Mouse (Mus musculus): ENCODE data around the gene Olfr1148. TPM values are rescaled to one million over a fixed set of nuclear protein-coding genes. Genes with fewer than 3 reads are reported as not detected.

Gene Olfr1148
- not detected in 2 replicates for polyA plus RNA-seq (2014; fragmentation: Nextera tagmentation; extraction: Ambion mirVana)

DNA sequence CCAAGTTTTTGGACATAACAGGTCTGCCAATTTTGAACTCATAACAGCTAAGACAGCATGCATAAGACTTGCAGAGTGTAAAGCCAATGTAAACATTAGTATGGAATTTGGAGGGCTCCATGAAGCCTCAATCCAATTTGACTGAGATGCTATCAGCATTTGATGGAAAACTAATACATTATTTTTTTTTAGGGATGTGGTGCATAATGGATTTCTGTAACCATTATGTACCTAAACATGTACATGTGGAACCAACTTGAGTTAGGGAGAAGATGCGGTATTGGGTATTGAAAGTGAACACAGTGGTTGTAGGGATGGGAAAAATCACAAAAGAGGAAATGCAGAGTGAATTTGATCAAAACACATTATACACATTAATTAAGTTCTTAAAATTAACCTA, at the start of gene Olfr1148:
Gene Olfr1148 (plus strand): TSS at position 301 of the 400 bp plus-strand sequence.
- no peaks in the 10 kb centered on the region for H3K27me3 ChIP-seq (ENCODE audit: control insufficient read depth, insufficient read depth, low read length)
- no peak for ATAC-seq (replicated peaks; ENCODE audit: insufficient number of reproducible peaks, low FRiP score, low TSS enrichment)
- H3K4me1 ChIP-seq (ENCODE audit: control insufficient read depth, insufficient read depth, low read length): no peaks in the 10 kb centered on the region
- H3K9ac ChIP-seq (ENCODE audit: low read depth, low read length): no peak within 1 kb of the TSS
- WGBS (ENCODE audit: insufficient replicate concordance): 98% methylated on average over 1 of the region's 1 CpGs
- H3K4me3 ChIP-seq (ENCODE audit: low read depth, low read length): no peak within 1 kb of the TSS
- no peak within 1 kb of the TSS for H3K27ac ChIP-seq (ENCODE audit: low read depth, low read length)
- H3K4me2 ChIP-seq: no peak within 1 kb of the TSS
- H3K9me3 ChIP-seq (replicated peaks; ENCODE audit: control insufficient read depth, low read length): no peaks in the 10 kb centered on the region
- no peaks in the 10 kb centered on the region for H3K36me3 ChIP-seq (ENCODE audit: control insufficient read depth, insufficient read depth, low read length)

DNA sequence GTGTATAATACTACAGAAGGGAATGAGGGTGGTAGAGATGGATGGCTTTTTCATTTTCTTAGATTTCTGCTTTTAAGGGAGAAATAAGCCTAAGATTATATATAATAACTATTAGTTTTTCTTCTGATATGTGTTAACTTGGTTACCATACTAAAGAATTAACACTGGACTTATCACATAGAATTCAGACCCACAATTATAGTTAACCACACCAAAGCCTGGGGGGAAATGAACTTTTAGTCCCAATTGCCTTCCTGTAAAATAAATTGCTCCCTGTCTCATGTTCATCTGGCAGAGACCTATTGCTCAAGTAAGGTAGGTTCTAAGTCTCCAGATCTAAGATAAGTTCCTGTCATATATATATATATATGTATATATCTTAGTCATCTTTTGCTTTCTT, 30.0 kb upstream of the Olfr1148 start, which contains the start of gene Olfr1143:
Gene Olfr1143 (plus strand): TSS at position 301 of the 400 bp plus-strand sequence.
- Histone ChIP-seq H3K27ac (ENCODE audit: low read depth, low read length) (no peak within 1 kb of the TSS), H3K36me3 (ENCODE audit: control insufficient read depth, insufficient read depth, low read length) (no peaks in the 10 kb centered on the region), H3K4me1 (ENCODE audit: control insufficient read depth, insufficient read depth, low read length) (no peaks in the 10 kb centered on the region), H3K4me3 (ENCODE audit: low read depth, low read length) (no peak within 1 kb of the TSS), H3K9me3 (replicated peaks; ENCODE audit: control insufficient read depth, low read length) (no peaks in the 10 kb centered on the region), H3K9ac (ENCODE audit: low read depth, low read length) (no peak within 1 kb of the TSS), H3K4me2 (no peak within 1 kb of the TSS), H3K27me3 (ENCODE audit: control insufficient read depth, insufficient read depth, low read length) (no peaks in the 10 kb centered on the region)
- ATAC-seq (replicated peaks; ENCODE audit: insufficient number of reproducible peaks, low FRiP score, low TSS enrichment): no peak

DNA sequence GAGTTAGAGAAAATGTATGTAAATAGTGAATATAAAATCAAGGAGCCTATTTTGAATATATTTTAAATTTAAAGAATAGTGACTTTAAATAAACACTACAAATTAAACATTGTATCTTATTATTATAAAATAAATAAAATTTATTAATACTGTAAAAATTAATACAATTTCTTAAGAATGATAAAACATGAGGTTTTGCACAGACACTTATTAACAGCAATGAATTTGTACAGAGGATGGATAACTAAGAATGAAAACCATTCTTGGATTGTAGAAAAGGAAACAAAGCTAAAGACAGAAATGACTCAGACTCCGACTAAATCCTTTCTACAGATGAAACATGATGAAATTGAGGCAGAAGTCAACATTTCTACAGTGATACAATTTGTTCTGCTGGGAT, 20.8 kb upstream of the Olfr1148 start, which contains the start of gene Olfr1145:
Gene Olfr1145 (plus strand): TSS at position 301 of the 400 bp plus-strand sequence.
- no peak within 1 kb of the TSS for H3K4me2 ChIP-seq
- no peak within 1 kb of the TSS for H3K27ac ChIP-seq (ENCODE audit: low read depth, low read length)
- no peaks in the 10 kb centered on the region for H3K27me3 ChIP-seq (ENCODE audit: control insufficient read depth, insufficient read depth, low read length)
- no peak within 1 kb of the TSS for H3K4me3 ChIP-seq (ENCODE audit: low read depth, low read length)
- no peak for ATAC-seq (replicated peaks; ENCODE audit: insufficient number of reproducible peaks, low FRiP score, low TSS enrichment)
- 76% methylated on average over 1 of the region's 1 CpGs for WGBS (ENCODE audit: insufficient replicate concordance)
- H3K36me3 ChIP-seq (ENCODE audit: control insufficient read depth, insufficient read depth, low read length): no peaks in the 10 kb centered on the region
- no peaks in the 10 kb centered on the region for H3K4me1 ChIP-seq (ENCODE audit: control insufficient read depth, insufficient read depth, low read length)
- no peaks in the 10 kb centered on the region for H3K9me3 ChIP-seq (replicated peaks; ENCODE audit: control insufficient read depth, low read length)
- H3K9ac ChIP-seq (ENCODE audit: low read depth, low read length): no peak within 1 kb of the TSS

DNA sequence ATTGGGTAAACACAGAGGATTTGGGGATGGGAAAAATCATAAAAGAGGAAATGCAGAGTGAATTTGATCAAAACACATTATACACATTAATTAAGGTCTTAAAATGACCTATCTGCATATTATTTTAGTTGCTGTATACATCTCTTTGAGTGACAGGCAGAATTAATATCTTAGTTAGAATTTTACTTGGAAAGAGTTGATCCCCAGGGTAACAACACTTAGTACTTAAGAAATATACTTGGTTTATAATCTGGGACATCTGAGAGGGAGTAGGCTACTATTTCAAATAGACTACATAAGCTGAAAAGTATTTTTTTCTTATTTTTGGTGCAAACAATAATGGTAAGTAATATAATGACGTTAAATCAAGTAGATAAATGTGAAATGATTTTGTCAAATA, 13.4 kb downstream of the Olfr1148 start, which contains the start of gene Olfr1150-ps1:
Gene Olfr1150-ps1 (plus strand): TSS at position 301 of the 400 bp plus-strand sequence.
- H3K9me3 ChIP-seq (replicated peaks; ENCODE audit: control insufficient read depth, low read length): no peaks in the 10 kb centered on the region
- no peak for ATAC-seq (replicated peaks; ENCODE audit: insufficient number of reproducible peaks, low FRiP score, low TSS enrichment)
- WGBS (ENCODE audit: insufficient replicate concordance): 51% methylated on average over 1 of the region's 1 CpGs
- no peak within 1 kb of the TSS for H3K4me3 ChIP-seq (ENCODE audit: low read depth, low read length)
- H3K9ac ChIP-seq (ENCODE audit: low read depth, low read length): no peak within 1 kb of the TSS
- H3K27me3 ChIP-seq (ENCODE audit: control insufficient read depth, insufficient read depth, low read length): no peaks in the 10 kb centered on the region
- H3K4me1 ChIP-seq (ENCODE audit: control insufficient read depth, insufficient read depth, low read length): no peaks in the 10 kb centered on the region
- no peak within 1 kb of the TSS for H3K4me2 ChIP-seq
- H3K27ac ChIP-seq (ENCODE audit: low read depth, low read length): no peak within 1 kb of the TSS
- no peaks in the 10 kb centered on the region for H3K36me3 ChIP-seq (ENCODE audit: control insufficient read depth, insufficient read depth, low read length)

DNA sequence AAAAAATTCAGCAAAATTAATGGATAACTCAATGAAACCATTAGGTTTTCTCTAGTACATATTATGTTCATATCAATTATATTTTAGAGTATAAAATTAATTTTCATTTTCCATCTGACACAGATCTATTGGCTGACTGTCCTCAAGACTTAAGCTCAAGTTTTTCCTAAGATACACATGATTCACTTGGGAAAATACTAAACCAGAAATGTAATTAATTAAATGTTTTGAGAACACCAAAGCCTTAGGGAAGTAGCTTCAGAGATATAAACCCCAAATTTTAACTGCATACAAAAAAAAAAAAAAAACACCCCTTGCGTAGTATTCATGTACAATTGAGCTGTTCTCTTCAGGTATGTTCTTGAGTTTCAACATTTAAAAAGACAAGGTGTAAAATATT, 25.2 kb downstream of the Olfr1148 start, which contains the start of gene Olfr1151:
Gene Olfr1151 (plus strand): TSS at position 301 of the 400 bp plus-strand sequence.
- 76% methylated on average over 1 of the region's 1 CpGs for WGBS (ENCODE audit: insufficient replicate concordance)
- H3K4me2 ChIP-seq: no peak within 1 kb of the TSS
- no peaks in the 10 kb centered on the region for H3K9me3 ChIP-seq (replicated peaks; ENCODE audit: control insufficient read depth, low read length)
- ATAC-seq (replicated peaks; ENCODE audit: insufficient number of reproducible peaks, low FRiP score, low TSS enrichment): no peak
- H3K27ac ChIP-seq (ENCODE audit: low read depth, low read length): no peak within 1 kb of the TSS
- H3K4me1 ChIP-seq (ENCODE audit: control insufficient read depth, insufficient read depth, low read length): no peaks in the 10 kb centered on the region
- no peak within 1 kb of the TSS for H3K4me3 ChIP-seq (ENCODE audit: low read depth, low read length)
- no peak within 1 kb of the TSS for H3K9ac ChIP-seq (ENCODE audit: low read depth, low read length)
- no peaks in the 10 kb centered on the region for H3K27me3 ChIP-seq (ENCODE audit: control insufficient read depth, insufficient read depth, low read length)
- H3K36me3 ChIP-seq (ENCODE audit: control insufficient read depth, insufficient read depth, low read length): no peaks in the 10 kb centered on the region

DNA sequence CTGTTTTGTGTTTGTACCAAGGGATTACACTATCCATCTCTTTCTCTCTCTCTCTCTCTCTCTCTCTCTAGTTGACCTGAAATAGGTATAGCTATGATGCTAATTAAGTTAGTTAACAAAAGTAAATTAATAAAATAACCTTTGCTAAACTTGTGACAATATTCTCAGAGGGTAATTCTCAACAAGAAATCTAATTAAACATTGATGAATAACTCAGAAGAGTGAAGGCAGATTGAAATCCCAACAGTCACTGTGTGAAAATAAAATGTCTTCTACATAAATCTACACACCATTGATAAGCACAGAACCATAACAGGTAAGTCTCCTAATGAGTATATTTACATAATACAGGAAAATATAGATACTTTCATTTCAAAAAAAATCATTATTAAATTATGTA, 35.9 kb downstream of the Olfr1148 start, which contains the start of gene Olfr1152:
Gene Olfr1152 (plus strand): TSS at position 301 of the 400 bp plus-strand sequence.
- no peak within 1 kb of the TSS for H3K27ac ChIP-seq (ENCODE audit: low read depth, low read length)
- ATAC-seq (replicated peaks; ENCODE audit: insufficient number of reproducible peaks, low FRiP score, low TSS enrichment): no peak
- H3K36me3 ChIP-seq (ENCODE audit: control insufficient read depth, insufficient read depth, low read length): no peaks in the 10 kb centered on the region

More for the DNA sequence above, 35.9 kb downstream of the Olfr1148 start, which contains the start of gene Olfr1152:
- Histone ChIP-seq H3K9me3 (replicated peaks; ENCODE audit: control insufficient read depth, low read length) (no peaks in the 10 kb centered on the region), H3K4me1 (ENCODE audit: control insufficient read depth, insufficient read depth, low read length) (no peaks in the 10 kb centered on the region), H3K4me3 (ENCODE audit: low read depth, low read length) (no peak within 1 kb of the TSS), H3K4me2 (no peak within 1 kb of the TSS), H3K9ac (ENCODE audit: low read depth, low read length) (no peak within 1 kb of the TSS), H3K27me3 (ENCODE audit: control insufficient read depth, insufficient read depth, low read length) (no peaks in the 10 kb centered on the region)

Other genes starting within 250 kb of the Olfr1148 start
- not detected in 2 replicates for gene Olfr1130, start 224.3 kb upstream of the Olfr1148 start, polyA plus RNA-seq (2014; fragmentation: Nextera tagmentation; extraction: Ambion mirVana)
- not detected in 2 replicates for gene Olfr1131, start 203.4 kb upstream of the Olfr1148 start, polyA plus RNA-seq (2014; fragmentation: Nextera tagmentation; extraction: Ambion mirVana)
- gene Olfr1132, start 193.0 kb upstream of the Olfr1148 start, polyA plus RNA-seq (2014; fragmentation: Nextera tagmentation; extraction: Ambion mirVana): not detected in 2 replicates
- not detected in 2 replicates for gene Olfr1133, start 183.2 kb upstream of the Olfr1148 start, polyA plus RNA-seq (2014; fragmentation: Nextera tagmentation; extraction: Ambion mirVana)
- gene Olfr1134, start 172.1 kb upstream of the Olfr1148 start, polyA plus RNA-seq (2014; fragmentation: Nextera tagmentation; extraction: Ambion mirVana): not detected in 2 replicates
- not detected in 2 replicates for gene Olfr1135, start 156.9 kb upstream of the Olfr1148 start, polyA plus RNA-seq (2014; fragmentation: Nextera tagmentation; extraction: Ambion mirVana)
- not detected in 2 replicates for gene Olfr1136, start 136.6 kb upstream of the Olfr1148 start, polyA plus RNA-seq (2014; fragmentation: Nextera tagmentation; extraction: Ambion mirVana)
- not detected in 2 replicates for gene Olfr1137, start 117.4 kb upstream of the Olfr1148 start, polyA plus RNA-seq (2014; fragmentation: Nextera tagmentation; extraction: Ambion mirVana)
- not detected in 2 replicates for gene Olfr1138, start 90.6 kb upstream of the Olfr1148 start, polyA plus RNA-seq (2014; fragmentation: Nextera tagmentation; extraction: Ambion mirVana)
- not detected in 2 replicates for gene Olfr1140, start 86.8 kb upstream of the Olfr1148 start, polyA plus RNA-seq (2014; fragmentation: Nextera tagmentation; extraction: Ambion mirVana)
- gene Olfr1141, start 76.5 kb upstream of the Olfr1148 start, polyA plus RNA-seq (2014; fragmentation: Nextera tagmentation; extraction: Ambion mirVana): not detected in 2 replicates
- not detected in 2 replicates for gene Olfr152, start 51.0 kb upstream of the Olfr1148 start, polyA plus RNA-seq (2014; fragmentation: Nextera tagmentation; extraction: Ambion mirVana)
- gene Olfr1143, start 29.9 kb upstream of the Olfr1148 start, polyA plus RNA-seq (2014; fragmentation: Nextera tagmentation; extraction: Ambion mirVana): not detected in 2 replicates
- gene Olfr1145, start 20.7 kb upstream of the Olfr1148 start, polyA plus RNA-seq (2014; fragmentation: Nextera tagmentation; extraction: Ambion mirVana): not detected in 2 replicates
- gene Olfr1150-ps1, start 13.5 kb downstream of the Olfr1148 start, polyA plus RNA-seq (2014; fragmentation: Nextera tagmentation; extraction: Ambion mirVana): not detected in 2 replicates
- gene Olfr1151, start 25.3 kb downstream of the Olfr1148 start, polyA plus RNA-seq (2014; fragmentation: Nextera tagmentation; extraction: Ambion mirVana): not detected in 2 replicates
- gene Olfr1152, start 36.0 kb downstream of the Olfr1148 start, polyA plus RNA-seq (2014; fragmentation: Nextera tagmentation; extraction: Ambion mirVana): not detected in 2 replicates
- not detected in 2 replicates for gene Olfr1153, start 64.4 kb downstream of the Olfr1148 start, polyA plus RNA-seq (2014; fragmentation: Nextera tagmentation; extraction: Ambion mirVana)
- not detected in 2 replicates for gene Olfr1154, start 74.6 kb downstream of the Olfr1148 start, polyA plus RNA-seq (2014; fragmentation: Nextera tagmentation; extraction: Ambion mirVana)
- not detected in 2 replicates for gene Olfr1155, start 114.6 kb downstream of the Olfr1148 start, polyA plus RNA-seq (2014; fragmentation: Nextera tagmentation; extraction: Ambion mirVana)
- gene Olfr1156, start 122.6 kb downstream of the Olfr1148 start, polyA plus RNA-seq (2014; fragmentation: Nextera tagmentation; extraction: Ambion mirVana): not detected in 2 replicates
- not detected in 2 replicates for gene Olfr1157, start 137.8 kb downstream of the Olfr1148 start, polyA plus RNA-seq (2014; fragmentation: Nextera tagmentation; extraction: Ambion mirVana)
- not detected in 2 replicates for gene Olfr74, start 144.1 kb downstream of the Olfr1148 start, polyA plus RNA-seq (2014; fragmentation: Nextera tagmentation; extraction: Ambion mirVana)
- not detected in 2 replicates for gene Olfr1158, start 159.6 kb downstream of the Olfr1148 start, polyA plus RNA-seq (2014; fragmentation: Nextera tagmentation; extraction: Ambion mirVana)
- gene Olfr1160, start 177.7 kb downstream of the Olfr1148 start, polyA plus RNA-seq (2014; fragmentation: Nextera tagmentation; extraction: Ambion mirVana): not detected in 2 replicates
- not detected in 2 replicates for gene Olfr1161, start 192.2 kb downstream of the Olfr1148 start, polyA plus RNA-seq (2014; fragmentation: Nextera tagmentation; extraction: Ambion mirVana)
- not detected in 2 replicates for gene Olfr73, start 207.2 kb downstream of the Olfr1148 start, polyA plus RNA-seq (2014; fragmentation: Nextera tagmentation; extraction: Ambion mirVana)
- not detected in 2 replicates for gene Olfr1162, start 220.6 kb downstream of the Olfr1148 start, polyA plus RNA-seq (2014; fragmentation: Nextera tagmentation; extraction: Ambion mirVana)
- gene Olfr1163, start 241.3 kb downstream of the Olfr1148 start, polyA plus RNA-seq (2014; fragmentation: Nextera tagmentation; extraction: Ambion mirVana): not detected in 2 replicates

All from heart, embryonic 11.5 days (tissue).